Comparison of ENCODE assay signal across 10 mouse cellular contexts in the genomic region with DNA sequence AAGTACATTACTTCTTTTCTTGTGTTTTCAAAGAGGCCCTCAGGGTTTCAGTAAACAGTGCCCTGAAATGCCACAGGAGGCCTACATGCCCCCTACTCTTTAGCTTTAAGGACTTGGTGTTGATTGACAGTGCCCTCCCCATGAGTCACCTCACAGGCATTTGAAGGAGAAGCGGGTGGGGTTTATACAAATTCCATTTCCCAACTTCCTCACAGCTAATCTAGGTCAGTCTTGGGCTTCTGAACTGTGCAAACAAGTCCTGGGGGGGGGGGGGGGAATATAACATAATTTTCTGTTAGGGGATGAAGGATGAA. TPM values are rescaled to one million over a fixed set of nuclear protein-coding genes. Genes with fewer than 3 reads are reported as not detected.
DNase-seq lines count a peak whose midpoint lies in the region; ATAC-seq and TF ChIP-seq lines count a peak whose summit lies in the region.
"Had no signal": no experiment of that assay in that cellular context is flagged by ENCODE, and none has a peak within 500 bp of the region (broad histone marks: within the 10 kb centered on the region; RNA-seq: fewer than 3 reads in every experiment).

No protein-coding gene starts in this region.

- no peak for TF ChIP-seq CTCF in kidney, adult 2 months (conservative IDR thresholded peaks at IDR 0.05; ENCODE audit: insufficient read depth, insufficient read length, low read depth, low read length)

- peak; percentile 76 for DNase-seq in adrenal gland, adult 2 months
- no peak for DNase-seq in adrenal gland, adult 18-20 months (ENCODE audit: low spot score in 2 of 2)
- DNase-seq in neural tube, embryonic 10.5 days (ENCODE audit: extremely low spot score, low spot score): peak; percentile 12
- no peak for DNase-seq in gastrocnemius, postnatal 36 days
- no peak for DNase-seq in kidney, adult 2 months

- no peak overlapping the region for H3K27ac ChIP-seq in neural tube, embryonic 15.5 days (replicated peaks)
- H3K27ac ChIP-seq in intestine, embryonic 15.5 days: no peak overlapping the region
- peak overlapping the region; percentile 48; the same call in 1 of the 2 replicates for H3K27ac ChIP-seq in stomach, embryonic 14.5 days (ENCODE audit: low read length)
- H3K27ac ChIP-seq in kidney, adult 2 months (ENCODE audit: insufficient read depth, low read depth, low read length): no peak overlapping the region

- no peaks in the 10 kb centered on the region; the same call in 1 of the 2 replicates for H3K4me1 ChIP-seq in neural tube, embryonic 15.5 days
- H3K4me1 ChIP-seq in intestine, embryonic 15.5 days (replicated peaks): no peaks in the 10 kb centered on the region
- peaks cover 4% of the 10 kb centered on the region for H3K4me1 ChIP-seq in stomach, embryonic 14.5 days (ENCODE audit: control insufficient read depth, insufficient read depth, low read length)
- no peaks in the 10 kb centered on the region for H3K4me1 ChIP-seq in kidney, adult 2 months (ENCODE audit: control insufficient read depth, insufficient read depth, low read length)

- H3K36me3 ChIP-seq in neural tube, embryonic 15.5 days: peaks cover 17% of the 10 kb centered on the region
- H3K36me3 ChIP-seq in intestine, embryonic 15.5 days: peaks cover 7% of the 10 kb centered on the region
- no peaks in the 10 kb centered on the region for H3K36me3 ChIP-seq in stomach, embryonic 14.5 days (ENCODE audit: control insufficient read depth, insufficient read depth, low read length)
- H3K36me3 ChIP-seq in kidney, adult 2 months (ENCODE audit: control insufficient read depth, insufficient read depth, low read length): no peaks in the 10 kb centered on the region

- H3K9me3 ChIP-seq in neural tube, embryonic 15.5 days (replicated peaks): no peaks in the 10 kb centered on the region
- H3K9me3 ChIP-seq in intestine, embryonic 15.5 days: no peaks in the 10 kb centered on the region
- no peaks in the 10 kb centered on the region for H3K9me3 ChIP-seq in stomach, embryonic 14.5 days (ENCODE audit: control insufficient read depth, low read depth, low read length)

- H3K9ac ChIP-seq in neural tube, embryonic 15.5 days (replicated peaks): no peak overlapping the region
- no peak overlapping the region for H3K9ac ChIP-seq in intestine, embryonic 15.5 days
- no peak overlapping the region for H3K9ac ChIP-seq in stomach, embryonic 14.5 days (replicated peaks; ENCODE audit: low read depth, low read length)

- H3K27me3 ChIP-seq in neural tube, embryonic 15.5 days (replicated peaks): no peaks in the 10 kb centered on the region
- no peaks in the 10 kb centered on the region for H3K27me3 ChIP-seq in intestine, embryonic 15.5 days (replicated peaks)
- no peaks in the 10 kb centered on the region for H3K27me3 ChIP-seq in stomach, embryonic 14.5 days (ENCODE audit: control insufficient read depth, insufficient read depth, low read length)
- H3K27me3 ChIP-seq in kidney, adult 2 months (replicated peaks; ENCODE audit: control insufficient read depth, insufficient read depth, low read length): no peaks in the 10 kb centered on the region

- H3K4me2 ChIP-seq in neural tube, embryonic 15.5 days: no peak overlapping the region
- H3K4me2 ChIP-seq in intestine, embryonic 15.5 days (replicated peaks): no peak overlapping the region
- H3K4me2 ChIP-seq in stomach, embryonic 14.5 days (replicated peaks; ENCODE audit: low read depth, low read length): no peak overlapping the region

- TF ChIP-seq POLR2A in kidney, adult 2 months (IDR thresholded peaks at IDR 0.05; ENCODE audit: low read depth, low read length): no peak

- no peak for ATAC-seq in neural tube, embryonic 15.5 days (ENCODE audit: low FRiP score)
- ATAC-seq in intestine, embryonic 15.5 days: peak; percentile 69
- ATAC-seq in stomach, embryonic 14.5 days (ENCODE audit: insufficient number of reproducible peaks, insufficient read depth, low FRiP score, low read depth): peak; percentile 80

- no peak overlapping the region for H3K4me3 ChIP-seq in neural tube, embryonic 15.5 days (replicated peaks)
- no peak overlapping the region for H3K4me3 ChIP-seq in intestine, embryonic 15.5 days (replicated peaks)
- no peak overlapping the region for H3K4me3 ChIP-seq in stomach, embryonic 14.5 days (ENCODE audit: low read depth, low read length)
- H3K4me3 ChIP-seq in kidney, adult 2 months (ENCODE audit: insufficient read depth, low read depth, low read length): no peak overlapping the region
- H3K4me3 ChIP-seq: myocyte had no signal

- 70% methylated on average over 1 of the region's 1 CpGs for WGBS in neural tube, embryonic 15.5 days
- WGBS in intestine, embryonic 15.5 days: 22% methylated on average over 1 of the region's 1 CpGs
- 18% methylated on average over 1 of the region's 1 CpGs for WGBS in stomach, embryonic 14.5 days
- 44% methylated on average over 1 of the region's 1 CpGs for WGBS in kidney, adult 2 months

- intact Hi-C loops in gastrocnemius, postnatal 36 days (cut with DNase I): loop anchor here (5.0 kb wide), 1 partner anchor 134 kb away; a partner anchor contains a TSS

RNA-seq across cellular contexts. Expression of a gene that starts 3.1 kb away (rescaled TPM):
- total RNA-seq in adrenal gland, adult 2 months (2021): 10 to 100 TPM; 28.3 to 31.6 TPM
- 3.1 and 4.1 TPM in 2 replicates for polyA plus RNA-seq in adrenal gland, adult 2 months (2012; rRNA removed)
- 10 to 100 TPM; 31.6 to 57.3 TPM for total RNA-seq in adrenal gland, adult 18-20 months (2021)
- 0.61 and 0.88 TPM in 2 replicates for polyA plus RNA-seq in neural tube, embryonic 15.5 days (2015; fragmentation: Nextera tagmentation; extraction: Ambion mirVana)
- 0.88 and 0.98 TPM in 2 replicates for polyA plus RNA-seq in intestine, embryonic 15.5 days (2015; fragmentation: Nextera tagmentation; extraction: Ambion mirVana)
- 1.3 and 1.4 TPM in 2 replicates for polyA plus RNA-seq in stomach, embryonic 14.5 days (2014; fragmentation: Nextera tagmentation; extraction: Ambion mirVana)
- total RNA-seq in gastrocnemius, postnatal 36 days (2021): 1 to 10 TPM; 1.1 to 2.7 TPM
- 3.8 and 7.4 TPM in 2 replicates for polyA plus RNA-seq in kidney, adult 2 months (2012; rRNA removed)

RNA-seq across cellular contexts. Expression of a gene that starts 36.0 kb away (rescaled TPM):
- total RNA-seq in adrenal gland, adult 2 months (2021): not detected
- not detected in 2 replicates for polyA plus RNA-seq in adrenal gland, adult 2 months (2012; rRNA removed)
- not detected for total RNA-seq in adrenal gland, adult 18-20 months (2021)
- not detected in 2 replicates for polyA plus RNA-seq in neural tube, embryonic 15.5 days (2015; fragmentation: Nextera tagmentation; extraction: Ambion mirVana)
- polyA plus RNA-seq in intestine, embryonic 15.5 days (2015; fragmentation: Nextera tagmentation; extraction: Ambion mirVana): not detected in 2 replicates
- not detected in 2 replicates for polyA plus RNA-seq in stomach, embryonic 14.5 days (2014; fragmentation: Nextera tagmentation; extraction: Ambion mirVana)
- not detected for total RNA-seq in gastrocnemius, postnatal 36 days (2021)
- not detected in 2 replicates for polyA plus RNA-seq in kidney, adult 2 months (2012; rRNA removed)
- polyA plus RNA-seq: hindbrain, embryonic 11.5 days had no signal

RNA-seq across cellular contexts. Expression of a gene that starts 37.6 kb away (rescaled TPM):
- 10 to 100 TPM; 16.7 to 24.2 TPM for total RNA-seq in adrenal gland, adult 2 months (2021)
- polyA plus RNA-seq in adrenal gland, adult 2 months (2012; rRNA removed): 9.2 and 10.8 TPM in 2 replicates
- 10 to 100 TPM; 14.7 to 30.5 TPM for total RNA-seq in adrenal gland, adult 18-20 months (2021)
- 34.1 and 34.5 TPM in 2 replicates for polyA plus RNA-seq in neural tube, embryonic 15.5 days (2015; fragmentation: Nextera tagmentation; extraction: Ambion mirVana)
- 15.0 and 15.5 TPM in 2 replicates for polyA plus RNA-seq in intestine, embryonic 15.5 days (2015; fragmentation: Nextera tagmentation; extraction: Ambion mirVana)
- polyA plus RNA-seq in stomach, embryonic 14.5 days (2014; fragmentation: Nextera tagmentation; extraction: Ambion mirVana): 18.9 and 20.2 TPM in 2 replicates
- total RNA-seq in gastrocnemius, postnatal 36 days (2021): 1 to 10 TPM; 5.2 to 5.3 TPM
- polyA plus RNA-seq in kidney, adult 2 months (2012; rRNA removed): 10.6 and 11.3 TPM in 2 replicates

RNA-seq across cellular contexts. Expression of a gene that starts 46.4 kb away (rescaled TPM):
- total RNA-seq in adrenal gland, adult 2 months (2021): not detected
- not detected in 2 replicates for polyA plus RNA-seq in adrenal gland, adult 2 months (2012; rRNA removed)
- total RNA-seq in adrenal gland, adult 18-20 months (2021): not detected
- not detected in 2 replicates for polyA plus RNA-seq in neural tube, embryonic 15.5 days (2015; fragmentation: Nextera tagmentation; extraction: Ambion mirVana)
- not detected in 2 replicates for polyA plus RNA-seq in intestine, embryonic 15.5 days (2015; fragmentation: Nextera tagmentation; extraction: Ambion mirVana)
- not detected in 2 replicates for polyA plus RNA-seq in stomach, embryonic 14.5 days (2014; fragmentation: Nextera tagmentation; extraction: Ambion mirVana)
- not detected for total RNA-seq in gastrocnemius, postnatal 36 days (2021)
- not detected in 2 replicates for polyA plus RNA-seq in kidney, adult 2 months (2012; rRNA removed)
- polyA plus RNA-seq: hindbrain, embryonic 11.5 days; myocyte had no signal

Comparison
In these comparisons a context has a peak if more than half of its experiments do, and no peak if none do; other contexts are left out.
1. DNase-seq: peak in adrenal gland, adult 2 months (single experiment) and neural tube, embryonic 10.5 days (single experiment); none in adrenal gland, adult 18-20 months (0 of 2), gastrocnemius, postnatal 36 days (0 of 2) and kidney, adult 2 months (single experiment).